Comparison of ENCODE assay signal across 13 mouse cellular contexts in the genomic region with DNA sequence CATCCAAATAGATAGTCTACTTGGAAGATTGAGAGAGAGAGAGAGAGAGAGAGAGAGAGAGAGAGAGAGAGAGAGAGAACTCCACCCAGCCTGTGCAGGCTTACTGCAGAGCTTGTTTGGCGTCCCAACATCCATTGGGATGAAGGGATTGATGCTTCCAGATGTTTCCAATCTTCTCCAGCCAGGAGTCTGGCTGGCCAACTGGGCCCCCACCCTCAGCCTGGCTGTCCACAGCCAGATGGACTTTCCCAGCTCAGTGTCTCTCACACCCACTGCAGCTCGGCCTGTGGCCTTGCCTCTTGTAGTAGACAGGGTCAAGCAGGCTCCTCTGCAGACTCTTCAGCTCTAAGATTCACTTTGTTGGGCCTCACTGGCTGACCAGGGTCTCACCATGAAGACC. TPM values are rescaled to one million over a fixed set of nuclear protein-coding genes. Genes with fewer than 3 reads are reported as not detected.
DNase-seq lines count a peak whose midpoint lies in the region; ATAC-seq and TF ChIP-seq lines count a peak whose summit lies in the region.
"Had no signal": no experiment of that assay in that cellular context is flagged by ENCODE, and none has a peak within 500 bp of the region (broad histone marks: within the 10 kb centered on the region; RNA-seq: fewer than 3 reads in every experiment).

No protein-coding gene starts in this region.

- no peak for TF ChIP-seq CTCF in liver, postnatal 0 days (IDR thresholded peaks at IDR 0.05; ENCODE audit: low read depth)

- H3K27me3 ChIP-seq in liver, postnatal 0 days (ENCODE audit: insufficient read depth, low read length), result no peaks in the 10 kb centered on the region
- H3K27me3 ChIP-seq: neural tube, embryonic 15.5 days had no signal

- H3K9me3 ChIP-seq in liver, postnatal 0 days (ENCODE audit: low read length), result no peaks in the 10 kb centered on the region
- H3K9me3 ChIP-seq: neural tube, embryonic 15.5 days had no signal

- H3K4me2 ChIP-seq in liver, postnatal 0 days (ENCODE audit: low read depth, low read length), result no peak overlapping the region
- H3K4me2 ChIP-seq: midbrain, embryonic 11.5 days; neural tube, embryonic 15.5 days had no signal

- no peak for ATAC-seq in cerebellum, adult (ENCODE audit: insufficient number of reproducible peaks, low FRiP score, low TSS enrichment)
- no peak for ATAC-seq in liver, postnatal 0 days
- ATAC-seq: CD4-positive, CD25-positive, alpha-beta regulatory T cell, adult 4 months; inflammation-experienced regulatory T-cells, adult 6 months had no signal

- intact Hi-C loops in gastrocnemius, postnatal 14 days (cut with DNase I; ENCODE audit: low total_unique reads), result no loop called here
- intact Hi-C loops in heart, postnatal 25 days (cut with DNase I), result no loop called here
- intact Hi-C loops in left cerebral cortex, postnatal 10 days (cut with DNase I), result no loop called here

- no peak for TF ChIP-seq EP300 in liver, postnatal 0 days (IDR thresholded peaks at IDR 0.05; ENCODE audit: low read depth)

- no peak overlapping the region for H3K4me3 ChIP-seq in liver, postnatal 0 days (ENCODE audit: low read depth, low read length)
- H3K4me3 ChIP-seq: neural tube, embryonic 15.5 days had no signal

- no peaks in the 10 kb centered on the region for H3K4me1 ChIP-seq in liver, postnatal 0 days (ENCODE audit: insufficient read depth)

- no peaks in the 10 kb centered on the region for H3K36me3 ChIP-seq in liver, postnatal 0 days (replicated peaks; ENCODE audit: insufficient read depth, low read length)
- H3K36me3 ChIP-seq: neural tube, embryonic 15.5 days had no signal

- DNase-seq in kidney, postnatal 10 days, result peak; percentile 73
- no peak for DNase-seq in kidney, adult 11 months
- DNase-seq in gastrocnemius, postnatal 14 days, result peak; percentile 77
- peak; percentile 75 for DNase-seq in heart, postnatal 25 days (ENCODE audit: low spot score)
- peak; percentile 60 to 90 for DNase-seq in lung, postnatal 4 days
- DNase-seq in liver, postnatal 0 days, result no peak
- DNase-seq in left cerebral cortex, postnatal 10 days (ENCODE audit: extremely low spot score in 1 of 2, low spot score in 2 of 2), result no peak
- DNase-seq: embryo, embryonic 11 days had no signal

- WGBS in liver, postnatal 0 days (ENCODE audit: insufficient replicate concordance), result 58% methylated on average over 2 of the region's 2 CpGs

- H3K9ac ChIP-seq in liver, postnatal 0 days (replicated peaks), result no peak overlapping the region
- H3K9ac ChIP-seq: neural tube, embryonic 15.5 days had no signal

- H3K27ac ChIP-seq in liver, postnatal 0 days (ENCODE audit: low read depth), result no peak overlapping the region
- H3K27ac ChIP-seq: neural tube, embryonic 15.5 days had no signal

RNA-seq across cellular contexts. Expression of a gene that starts 33.7 kb away (rescaled TPM):
- total RNA-seq in gastrocnemius, postnatal 14 days (2021), result 10 to 100 TPM; 12.2 to 15.3 TPM
- 10 to 100 TPM; 94.1 to 94.2 TPM for total RNA-seq in heart, postnatal 25 days (2021)
- polyA plus RNA-seq in liver, postnatal 0 days (2015; fragmentation: Nextera tagmentation; extraction: Ambion mirVana), result 2.6 and 2.8 TPM in 2 replicates
- total RNA-seq in left cerebral cortex, postnatal 10 days (2021), result 10 to 100 TPM; 11.9 to 12.0 TPM
- polyA plus RNA-seq: CD4-positive, CD25-positive, alpha-beta regulatory T cell, adult 4 months; inflammation-experienced regulatory T-cells, adult 6 months had no signal

RNA-seq across cellular contexts. Expression of a gene that starts 40.2 kb away (rescaled TPM):
- total RNA-seq in gastrocnemius, postnatal 14 days (2021), result not detected
- not detected for total RNA-seq in heart, postnatal 25 days (2021)
- polyA plus RNA-seq in liver, postnatal 0 days (2015; fragmentation: Nextera tagmentation; extraction: Ambion mirVana), result 0.06 TPM in 1 of 2 replicates, not detected in the other
- total RNA-seq in left cerebral cortex, postnatal 10 days (2021), result not detected
- polyA plus RNA-seq: CD4-positive, CD25-positive, alpha-beta regulatory T cell, adult 4 months; inflammation-experienced regulatory T-cells, adult 6 months had no signal

RNA-seq across cellular contexts. Expression of a gene that starts 40.3 kb away (rescaled TPM):
- total RNA-seq in gastrocnemius, postnatal 14 days (2021), result not detected
- not detected for total RNA-seq in heart, postnatal 25 days (2021)
- polyA plus RNA-seq in liver, postnatal 0 days (2015; fragmentation: Nextera tagmentation; extraction: Ambion mirVana), result 0.54 and 0.94 TPM in 2 replicates
- not detected for total RNA-seq in left cerebral cortex, postnatal 10 days (2021)

Comparison
In these comparisons a context has a peak if more than half of its experiments do, and no peak if none do; other contexts are left out.
1. DNase-seq: peak in kidney, postnatal 10 days (single experiment), gastrocnemius, postnatal 14 days (single experiment), heart, postnatal 25 days (single experiment) and lung, postnatal 4 days (2 of 2); none in kidney, adult 11 months (single experiment), liver, postnatal 0 days (single experiment) and left cerebral cortex, postnatal 10 days (0 of 2).
2. RNA of a gene that starts 33.7 kb away (total RNA-seq): 94.1 to 94.2 TPM in heart, postnatal 25 days; 12.2 to 15.3 TPM in gastrocnemius, postnatal 14 days and 11.9 to 12.0 TPM in left cerebral cortex, postnatal 10 days; every median in the first group is over 4 times any median in the second.